Mouse (Mus musculus): ENCODE results near the gene Gys2.

The Gys2 gene

DNA sequence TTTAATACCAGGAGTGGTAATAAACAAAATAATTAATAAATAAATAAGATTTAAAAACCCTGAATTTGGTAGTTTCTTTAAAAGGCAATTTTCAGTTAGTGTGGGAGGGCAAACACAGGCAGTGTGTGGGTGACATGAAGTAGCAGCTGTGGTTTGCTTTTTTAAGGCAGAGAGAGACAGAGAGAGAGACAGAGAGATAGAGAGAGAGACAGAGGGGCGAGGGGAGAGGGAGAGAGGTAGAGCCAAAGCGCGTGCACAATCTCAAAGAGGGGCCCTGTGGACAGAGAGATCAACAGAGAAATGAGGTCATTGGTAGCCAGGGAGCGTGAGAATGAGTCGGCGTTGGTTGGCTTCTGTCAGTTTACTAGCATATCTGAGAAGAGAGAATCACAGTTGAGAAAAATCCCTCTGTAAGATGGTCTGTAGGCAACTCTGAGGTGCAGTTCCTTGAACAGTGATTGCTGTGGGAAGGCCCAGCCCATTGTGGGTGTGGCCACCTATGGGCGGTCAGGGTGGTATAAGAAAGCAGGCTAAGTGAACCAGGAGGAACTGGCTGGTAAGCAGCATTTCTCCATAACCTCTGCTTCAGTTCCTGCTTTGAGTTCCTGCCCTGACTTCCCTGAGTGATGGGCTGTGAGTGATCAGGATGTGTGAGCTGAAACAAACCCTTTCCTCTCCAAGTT, 17.5 kb downstream of the Gys2 start:
- peak; percentile 48 for DNase-seq

DNA sequence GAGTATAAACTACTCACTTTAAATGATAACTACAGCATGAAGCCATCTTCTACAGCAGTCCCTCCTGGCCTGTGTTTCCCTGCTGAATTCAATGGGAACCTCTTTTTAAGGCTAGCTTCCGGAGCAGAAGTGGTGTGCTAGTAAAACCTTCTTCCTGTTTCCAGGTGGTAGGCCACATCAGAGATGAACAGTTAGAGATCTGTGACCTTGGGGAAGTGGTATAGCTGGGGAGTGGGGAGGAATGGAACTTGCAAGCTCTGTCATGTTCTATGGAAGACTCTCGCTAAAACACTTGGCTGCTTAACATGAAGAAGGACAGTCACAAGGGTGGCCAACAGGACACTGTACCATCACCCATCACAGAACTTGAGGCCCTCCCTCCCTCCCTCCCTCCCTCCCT, 19.6 kb downstream of the Gys2 start:
- no peak for DNase-seq

DNA sequence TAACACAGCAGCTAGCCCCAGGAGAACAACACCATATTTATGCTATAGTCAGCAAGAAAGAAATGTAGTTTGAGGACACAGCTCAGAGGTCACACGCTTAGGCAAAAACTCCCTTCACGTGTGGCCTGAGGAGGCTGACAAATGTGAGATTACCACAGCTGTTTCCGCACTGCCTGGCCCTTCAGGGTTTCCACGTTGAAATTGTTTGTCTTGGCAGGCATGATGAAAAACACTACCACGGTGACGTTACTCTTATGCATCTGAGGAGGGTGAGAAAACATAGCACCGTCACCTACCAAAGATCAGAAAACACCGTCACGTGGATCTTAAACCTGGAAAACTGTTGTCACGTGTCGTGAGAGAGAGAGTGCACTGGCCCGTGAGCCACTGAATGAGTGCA, 21.5 kb downstream of the Gys2 start:
- peak; percentile 34 for DNase-seq

DNA sequence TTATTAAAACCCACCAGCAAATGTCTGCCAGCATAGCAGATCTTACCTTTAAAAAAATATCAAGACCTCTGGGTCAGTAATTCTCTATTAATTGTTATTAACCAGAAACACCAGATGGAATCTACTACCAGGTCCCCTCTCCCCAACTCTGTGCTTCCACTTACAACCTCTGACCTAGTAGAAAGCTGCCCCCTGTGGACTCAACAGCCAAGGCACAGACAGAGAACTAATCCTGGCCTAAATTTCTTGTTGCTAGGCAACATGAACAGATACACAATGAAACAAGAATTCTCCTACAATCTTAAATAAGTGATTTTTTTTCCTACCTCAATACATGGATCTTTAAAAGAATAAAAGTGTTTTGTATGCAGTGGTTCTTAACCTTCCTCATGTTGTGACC, 43.8 kb downstream of the Gys2 start:
- peak; percentile 61 for DNase-seq

DNA sequence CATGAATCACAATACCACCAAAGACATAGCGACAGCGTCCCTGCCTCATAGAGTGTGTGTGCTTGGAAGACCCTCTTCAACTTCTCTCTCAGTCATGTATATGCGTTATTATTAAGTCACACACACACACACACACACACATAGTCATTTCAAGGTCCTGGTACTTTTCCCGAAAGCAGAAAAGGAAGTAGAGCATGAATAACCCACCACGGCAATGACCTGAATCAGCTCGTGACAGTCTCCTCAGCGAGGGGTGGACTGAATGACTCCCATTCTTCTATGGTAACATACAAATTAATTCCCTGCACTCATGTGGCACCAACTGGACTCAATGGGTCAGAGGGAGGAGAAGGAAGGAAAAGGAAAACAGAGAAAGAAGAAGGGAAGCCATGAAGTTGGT, 47.9 kb downstream of the Gys2 start:
- peak; percentile 86 for DNase-seq

DNA sequence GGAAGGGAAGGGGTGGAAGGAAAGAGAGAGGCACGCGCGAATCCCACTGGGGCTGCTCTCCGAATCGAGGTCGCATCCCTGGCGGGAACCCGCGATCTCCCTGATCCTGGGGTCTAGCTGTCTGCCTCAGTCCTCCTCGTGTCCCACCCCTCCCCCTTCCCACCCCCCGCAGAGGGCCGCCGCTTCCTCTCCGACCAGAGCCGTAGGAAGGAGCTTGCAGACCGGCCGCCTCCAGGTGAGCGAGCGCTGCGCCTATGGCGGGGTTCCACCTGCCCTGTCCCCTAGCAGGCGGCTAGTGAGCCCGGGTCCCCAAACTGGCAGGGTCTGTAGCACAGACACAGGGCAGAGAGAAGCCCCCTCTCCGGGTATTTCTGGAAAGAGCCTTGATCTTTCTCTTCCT, 58.3 kb downstream of the Gys2 start:
- DNase-seq, result peak; percentile 37

DNA sequence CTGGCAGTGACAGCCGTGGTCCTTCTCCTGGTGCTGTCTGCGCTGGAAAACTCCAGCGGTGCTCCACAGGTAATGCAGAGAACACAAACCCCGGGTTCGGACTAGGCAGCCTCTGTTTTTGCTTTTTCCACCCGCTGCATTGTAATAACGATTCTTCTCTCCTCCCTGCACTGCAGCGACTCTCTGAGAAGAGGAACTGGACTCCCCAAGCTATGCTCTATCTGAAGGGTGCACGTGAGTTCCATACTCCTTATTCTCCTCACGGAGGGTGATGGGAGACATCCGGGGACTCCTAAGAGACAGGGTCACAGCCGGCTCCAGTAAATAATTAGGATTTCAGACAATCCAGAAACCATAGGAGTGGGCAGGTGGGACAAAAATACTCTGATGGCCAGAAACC, 59.1 kb downstream of the Gys2 start:
- DNase-seq, result peak; percentile 8

DNA sequence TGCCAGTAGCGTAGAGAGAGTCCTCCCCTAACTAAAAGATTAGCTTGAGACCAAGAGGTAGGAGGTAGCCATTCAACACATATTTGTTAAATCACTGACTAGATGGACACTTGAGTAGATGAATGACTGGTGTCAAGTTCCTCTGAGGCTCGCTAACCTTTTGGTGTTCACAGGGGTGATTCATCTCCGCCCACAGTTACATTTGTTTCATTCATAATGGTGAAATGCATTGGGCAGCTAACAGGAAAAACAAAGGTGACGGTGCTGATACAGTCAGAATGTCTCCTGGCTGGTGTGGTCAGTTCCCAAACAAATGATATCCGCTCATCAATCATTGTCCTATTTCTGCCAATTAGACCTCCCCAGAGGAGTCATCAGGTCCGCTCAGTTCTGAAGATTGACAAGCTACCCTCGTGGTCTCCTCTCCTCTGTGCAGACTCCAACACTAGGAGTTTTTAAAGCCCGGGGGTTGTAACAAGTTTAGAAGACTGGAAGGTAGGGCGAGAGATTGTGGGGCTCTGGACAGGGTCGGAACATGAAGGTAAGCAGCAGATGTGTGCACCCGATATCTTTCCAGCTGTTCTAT, 59.9 kb downstream of the Gys2 start, which contains the start of gene Spx:
Spx (plus strand) TSS at position 536 of the 586 bp plus-strand sequence.
- DNase-seq, result no peak

DNA sequence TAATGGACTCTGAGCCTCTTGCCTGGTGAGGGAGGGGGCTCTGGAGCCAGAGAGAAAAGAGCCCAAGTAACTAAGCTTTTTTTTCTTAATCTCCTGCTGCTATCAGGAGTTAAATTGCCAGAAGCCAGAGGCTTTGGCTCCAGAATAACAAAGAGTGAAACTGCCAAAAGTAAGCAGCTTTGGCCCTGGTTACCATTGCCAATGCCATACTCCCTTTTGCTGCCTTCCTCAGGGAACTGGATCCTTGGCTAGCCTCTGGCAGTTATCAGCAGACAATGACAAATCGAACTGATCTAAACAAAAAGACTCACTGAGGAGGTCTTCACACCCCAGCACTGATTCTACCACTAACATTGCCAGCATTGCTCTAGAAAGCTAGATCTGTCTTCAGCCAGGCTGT, 61.8 kb downstream of the Gys2 start:
- DNase-seq, result no peak

DNA sequence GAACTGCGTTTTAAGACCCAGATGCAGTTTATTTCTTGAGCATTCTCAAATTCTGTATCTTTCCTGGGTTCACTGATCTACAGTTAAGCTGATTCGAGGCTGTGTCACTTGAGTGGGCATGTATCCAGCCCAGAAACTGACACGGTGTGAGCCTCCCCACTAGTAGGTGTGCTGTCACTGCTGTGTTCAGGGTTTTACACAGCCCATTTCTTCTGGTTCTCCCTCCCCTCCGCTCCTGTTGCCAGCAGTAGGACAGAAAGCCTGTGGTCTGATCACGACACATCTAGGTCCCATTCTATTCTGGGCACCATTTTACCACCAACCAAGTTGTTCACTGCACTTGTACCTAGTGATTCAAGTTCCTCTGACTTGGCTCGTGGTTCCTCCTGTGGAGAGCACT, 77.2 kb downstream of the Gys2 start:
- no peak for DNase-seq

DNA sequence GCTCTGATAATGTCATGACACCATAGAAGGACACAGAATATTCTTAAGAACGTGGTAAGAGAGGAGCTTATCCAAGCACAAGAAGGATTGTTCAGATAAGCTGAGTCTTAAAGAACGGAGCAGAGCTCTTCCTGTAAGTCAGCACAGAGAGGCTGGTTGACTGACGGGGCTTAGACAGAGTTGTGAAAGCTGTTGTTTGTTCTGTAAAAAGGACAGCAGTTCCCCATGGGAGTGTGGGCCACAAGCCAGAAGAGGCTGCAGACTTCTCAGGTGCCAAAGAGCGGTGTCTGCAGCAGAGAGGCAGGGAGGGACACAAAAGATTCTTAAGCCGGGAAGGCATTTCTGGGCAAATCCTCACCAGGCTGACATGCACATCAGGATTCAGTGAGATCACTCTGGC, 78.2 kb downstream of the Gys2 start:
- DNase-seq, result no peak

DNA sequence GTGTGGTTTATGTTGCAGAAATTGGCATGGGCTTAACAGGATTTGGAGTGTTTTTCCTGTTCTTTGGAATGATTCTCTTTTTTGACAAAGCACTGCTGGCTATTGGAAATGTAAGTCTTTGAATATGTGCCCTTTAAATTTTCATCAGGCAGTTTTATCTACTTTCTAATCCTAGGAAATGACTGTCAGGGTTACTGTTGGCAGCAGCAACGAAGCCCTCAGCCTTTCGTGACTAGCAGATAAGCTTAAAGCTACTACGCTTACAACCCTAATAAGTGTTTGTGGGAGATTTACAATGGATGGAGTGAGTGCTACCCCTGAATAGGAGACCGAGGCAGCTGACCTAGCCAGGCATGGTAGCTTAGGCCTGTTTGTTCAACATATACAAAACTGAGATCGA, 80.6 kb downstream of the Gys2 start:
- DNase-seq, result no peak

DNA sequence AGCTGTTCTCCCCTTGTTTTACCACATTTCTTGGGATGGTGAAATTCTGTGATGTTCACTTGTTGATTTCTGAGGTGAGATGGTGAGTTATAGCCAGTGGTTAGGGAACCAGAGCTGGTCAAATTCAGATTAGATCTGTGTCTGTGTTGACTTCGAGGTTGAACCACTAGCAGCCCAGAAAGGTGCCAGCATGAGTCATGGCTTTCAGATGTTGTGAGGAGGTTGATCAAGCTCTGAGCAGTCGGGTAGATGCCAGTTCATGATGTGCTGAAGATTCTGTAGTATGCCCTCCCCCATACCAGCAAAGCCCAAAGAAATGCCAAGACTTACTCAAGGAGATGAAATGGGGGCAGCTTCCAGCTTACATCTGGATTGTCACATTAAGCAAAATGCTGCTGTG, 83.8 kb downstream of the Gys2 start:
- DNase-seq, result no peak

DNA sequence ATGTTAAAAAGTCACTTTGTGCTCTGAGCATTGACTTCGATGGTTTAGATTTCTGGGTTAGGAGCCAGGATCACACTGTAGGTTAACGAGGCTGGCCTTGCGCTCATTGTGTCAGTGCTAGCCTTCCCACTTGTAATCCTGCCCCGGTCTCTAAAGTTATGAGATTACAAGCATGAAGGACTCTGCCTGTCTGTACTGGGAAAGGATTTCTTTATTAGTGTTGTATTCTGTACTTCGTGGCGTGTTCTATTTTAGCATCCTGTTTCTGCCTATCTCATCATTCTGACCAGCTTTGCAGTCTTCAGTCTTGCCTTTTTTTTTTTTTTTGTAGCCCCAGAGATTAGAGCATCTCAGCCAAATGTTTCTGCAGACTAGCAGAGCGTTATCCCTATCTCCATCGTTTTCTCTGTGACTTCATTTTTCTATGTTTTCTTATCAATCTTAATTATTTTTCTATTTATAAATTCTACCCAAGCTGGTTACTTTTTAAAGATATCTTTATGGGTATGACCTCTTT, 85.1 kb downstream of the Gys2 start:
- DNase-seq, result no peak

DNA sequence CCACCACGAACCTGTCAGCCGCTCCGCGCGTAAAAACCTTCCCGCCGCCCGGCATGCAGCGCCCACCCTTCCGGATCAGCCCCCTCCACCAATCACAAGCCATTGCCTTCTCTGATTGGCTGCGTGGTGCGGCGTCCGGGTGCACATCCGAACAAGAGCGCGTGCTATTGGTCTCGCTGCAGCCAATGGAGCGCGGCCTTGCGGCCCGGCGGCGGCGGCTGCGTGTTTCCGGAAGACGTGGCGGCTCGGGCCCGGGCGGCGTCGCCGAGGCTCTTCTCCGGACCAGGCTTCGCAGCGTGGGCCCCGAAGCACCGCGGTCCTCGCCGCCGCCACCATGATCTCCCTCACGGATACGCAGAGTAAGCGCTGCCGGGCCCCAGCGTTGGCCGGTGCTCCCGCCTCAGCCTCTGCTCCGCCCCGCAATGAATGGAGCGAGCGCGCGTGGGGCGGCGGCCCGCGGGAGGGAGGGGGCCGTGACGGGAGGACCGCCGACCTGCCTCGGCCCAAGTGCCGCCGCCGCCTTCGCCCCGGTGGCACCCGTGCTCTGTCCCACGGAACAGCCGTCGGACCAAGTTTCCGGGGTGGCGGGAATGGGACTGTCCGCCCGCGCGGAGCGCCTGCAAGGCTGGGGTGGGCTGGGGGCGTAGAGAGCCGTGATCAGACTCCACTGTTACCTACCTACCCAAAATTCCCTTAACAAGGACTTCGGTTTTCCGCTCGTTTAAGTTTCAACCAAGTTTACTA, 85.7 kb downstream of the Gys2 start, which contains the start of the genes Recql and Golt1b:
Recql (minus strand) TSS at position 77 of the 744 bp plus-strand sequence.
Golt1b (plus strand) TSS at position 211 of the 744 bp plus-strand sequence.
- peak; percentile 99 for DNase-seq

DNA sequence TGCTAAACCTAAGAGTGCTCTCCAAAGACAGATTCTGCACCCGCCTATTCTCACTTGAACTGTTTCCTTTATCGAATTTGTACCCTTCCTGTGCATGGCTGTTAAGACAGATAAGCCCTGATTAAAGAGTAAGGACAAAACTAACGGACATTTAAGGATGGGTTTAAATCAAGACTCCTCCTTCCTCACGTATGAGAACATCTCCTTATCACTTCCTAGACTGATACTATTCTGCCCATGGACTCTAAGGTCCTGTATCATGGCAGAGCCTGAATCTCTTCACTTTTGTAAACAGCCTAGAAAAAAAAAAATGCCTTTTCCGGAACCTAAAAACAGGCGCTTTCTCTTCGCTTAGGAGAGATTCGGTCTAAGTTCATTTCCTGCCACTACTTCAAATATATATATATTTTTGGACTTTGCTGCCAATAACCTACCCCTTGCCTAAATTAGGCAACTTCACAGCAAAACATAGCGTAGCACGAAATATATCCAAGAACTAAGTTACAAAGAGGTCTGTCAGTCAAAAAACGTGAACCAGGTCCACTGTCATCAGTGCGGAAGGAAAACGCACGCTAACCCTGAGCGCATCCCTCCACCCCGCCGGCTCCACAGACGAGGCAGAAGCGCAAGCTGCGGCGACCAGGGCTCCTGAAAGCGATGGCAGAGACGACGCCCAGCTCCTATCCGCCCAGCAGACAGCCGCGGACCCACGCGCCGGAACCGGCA, 86.5 kb downstream of the Gys2 start:
- DNase-seq, result peak; percentile 3

DNA sequence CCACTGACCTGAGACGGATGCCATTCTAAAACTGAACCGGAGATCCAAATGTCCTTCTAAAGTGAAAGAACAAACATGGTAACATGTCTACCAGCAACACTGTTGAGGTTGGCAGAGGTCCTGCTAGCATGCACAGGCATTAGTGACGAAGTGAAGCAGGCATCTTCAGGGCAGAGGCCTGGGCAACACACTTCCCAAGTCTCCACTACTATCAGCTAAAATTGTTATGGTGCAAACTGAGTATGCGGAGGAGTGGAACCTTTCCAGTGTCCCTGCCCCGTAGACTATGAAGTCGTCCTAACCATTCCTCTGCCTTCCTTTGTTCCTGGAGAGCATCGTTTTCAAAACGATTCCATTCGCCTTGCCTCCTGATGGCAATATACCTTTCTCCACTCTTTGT, 88.4 kb downstream of the Gys2 start:
- DNase-seq, result no peak

DNA sequence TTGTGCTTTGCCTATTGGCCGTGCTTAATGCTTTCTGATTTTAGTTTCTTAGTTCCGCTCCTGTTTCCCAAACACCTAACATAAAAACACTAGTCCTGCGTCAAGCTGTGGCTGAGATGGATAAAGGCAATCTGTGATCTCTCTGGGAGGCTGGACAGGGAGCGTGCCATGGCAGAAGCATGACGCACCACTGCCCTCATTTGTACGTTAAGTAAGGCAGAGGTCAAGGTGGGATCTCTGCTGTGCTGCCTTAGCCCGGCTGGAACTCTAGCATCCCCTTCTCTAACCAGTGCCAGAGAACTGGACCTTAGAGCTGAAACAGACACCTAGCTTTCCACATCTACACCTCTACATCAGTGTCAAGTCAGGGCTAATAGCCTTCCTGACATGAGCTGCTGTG, 91.3 kb downstream of the Gys2 start:
- no peak for DNase-seq

DNA sequence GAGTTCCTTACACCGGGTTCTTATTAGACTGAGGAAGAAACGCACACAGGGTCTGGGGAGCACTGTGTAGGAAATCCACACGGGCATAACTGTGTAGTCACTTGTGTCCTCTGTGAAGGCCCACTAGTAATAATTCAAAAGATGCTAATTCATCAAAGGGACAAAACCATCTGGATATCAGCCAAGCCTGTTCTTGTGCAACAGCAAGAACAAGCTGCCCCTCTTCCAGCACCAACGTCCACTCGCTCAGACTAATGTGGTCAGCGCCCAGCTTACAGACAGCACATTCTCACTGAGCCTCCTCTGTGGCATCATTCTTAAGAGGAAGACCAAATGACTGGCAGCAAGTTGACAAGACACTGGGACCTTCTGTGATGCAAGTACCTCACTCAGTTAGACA, 92.9 kb downstream of the Gys2 start:
- no peak for DNase-seq

DNA sequence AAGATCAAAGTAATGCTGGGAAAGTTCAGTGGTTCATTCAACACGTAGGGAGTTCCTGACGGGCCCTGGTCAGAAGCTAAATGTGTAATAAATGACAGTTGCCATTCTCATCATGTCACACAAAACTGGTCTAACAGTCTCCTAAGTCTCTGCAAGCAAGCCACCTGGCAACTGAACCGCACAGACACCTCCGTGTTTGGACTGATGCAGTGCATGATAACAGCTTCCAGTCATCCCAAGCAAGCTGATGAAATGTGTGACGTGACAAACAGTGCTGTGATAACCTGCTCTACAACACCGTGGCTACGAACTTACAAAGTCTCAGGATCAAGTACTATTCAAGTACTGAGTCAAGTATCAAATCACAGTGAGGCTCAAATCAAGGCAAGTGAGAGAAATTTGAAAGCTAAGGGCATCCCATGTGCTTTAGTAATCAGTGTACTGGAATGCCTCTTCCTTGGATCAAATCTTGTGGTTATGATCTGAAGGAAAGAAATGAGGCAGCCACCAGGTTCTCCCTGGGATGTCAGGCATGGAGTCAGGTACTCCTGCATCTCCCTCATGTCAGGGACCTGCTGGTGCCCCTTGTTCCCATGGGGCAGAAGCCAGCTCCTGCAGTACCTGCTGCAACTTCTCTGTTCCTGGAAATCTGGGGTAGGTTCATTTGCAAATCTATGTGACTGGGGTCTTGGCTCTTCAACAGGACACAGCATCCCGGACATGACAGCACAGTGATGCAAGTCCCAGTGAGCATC, 94.2 kb downstream of the Gys2 start:
- DNase-seq, result no peak

DNA sequence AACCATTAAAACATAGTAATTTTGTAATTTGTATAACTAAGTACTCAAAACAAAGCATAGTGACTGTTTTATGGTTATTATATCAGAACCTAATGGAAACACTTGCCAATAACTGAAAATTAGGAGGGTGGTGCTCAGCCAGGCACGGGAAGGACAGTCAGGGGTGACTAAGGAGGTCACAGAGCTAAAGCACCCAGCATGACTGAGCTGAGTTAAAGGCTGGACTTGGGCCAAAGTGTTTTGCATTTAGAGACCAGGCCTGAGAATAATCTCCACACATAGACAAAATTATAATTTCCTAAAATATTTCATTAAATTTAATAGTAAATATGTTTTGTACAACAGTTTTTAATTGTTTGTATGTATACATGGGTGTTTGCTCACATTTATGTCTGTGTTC, 95.8 kb downstream of the Gys2 start:
- no peak for DNase-seq
